Mouse (Mus musculus) lung, adult 2 months (tissue): ENCODE data around the gene Trp53inp2. TPM values are rescaled to one million over a fixed set of nuclear protein-coding genes. Genes with fewer than 3 reads are reported as not detected.

ENCODE experiments used
- DNase-seq: peaks from one replicate; pipeline ENCODE4 v3.0.0; 2022
- H3K4me1 ChIP-seq: fragments of 200-500 bp; 2 replicates; pipeline ENCODE4 v1.6.1; 2011; ENCODE audit warnings: low read length; ENCODE audit not compliant: control insufficient read depth, insufficient read depth
- H3K4me3 ChIP-seq: fragments of 200-500 bp; replicated peaks from 2 replicates; pipeline ENCODE3; 2011; ENCODE audit warnings: low read depth, mild to moderate bottlenecking, control low read depth, low read length; ENCODE audit errors: extremely low read depth
- CTCF ChIP-seq: fragments of 200-500 bp; IDR thresholded peaks from 2 replicates; pipeline ENCODE4 v1.5.1; 2011; ENCODE audit warnings: mild to moderate bottlenecking, low read length, control low read depth; ENCODE audit not compliant: insufficient read depth
- POLR2A ChIP-seq: fragments of 200-500 bp; IDR thresholded peaks from 2 replicates; pipeline ENCODE4 v1.6.1; 2011; ENCODE audit warnings: low read depth, mild to moderate bottlenecking, control low read depth, low read length, borderline replicate concordance; ENCODE audit errors: extremely low read depth
- WGBS: fragments of 180-500 bp; shearing (Covaris S2); methylation state at CpG from one replicate; pipeline ENCODE4 v1.1.7; 2018; 5-methylcytosine and 5-hydroxymethylcytosine counted together
- polyA plus RNA-seq: library from polyadenylated mRNA; depleted of rRNA; stranded (reverse); fragments of >200 nt; gene quantifications from 2 replicates; pipeline ENCODE4 v1.2.3, GENCODE M21; 2012

The Trp53inp2 gene
- polyA plus RNA-seq, 1 experiment: 184 TPM

DNA sequence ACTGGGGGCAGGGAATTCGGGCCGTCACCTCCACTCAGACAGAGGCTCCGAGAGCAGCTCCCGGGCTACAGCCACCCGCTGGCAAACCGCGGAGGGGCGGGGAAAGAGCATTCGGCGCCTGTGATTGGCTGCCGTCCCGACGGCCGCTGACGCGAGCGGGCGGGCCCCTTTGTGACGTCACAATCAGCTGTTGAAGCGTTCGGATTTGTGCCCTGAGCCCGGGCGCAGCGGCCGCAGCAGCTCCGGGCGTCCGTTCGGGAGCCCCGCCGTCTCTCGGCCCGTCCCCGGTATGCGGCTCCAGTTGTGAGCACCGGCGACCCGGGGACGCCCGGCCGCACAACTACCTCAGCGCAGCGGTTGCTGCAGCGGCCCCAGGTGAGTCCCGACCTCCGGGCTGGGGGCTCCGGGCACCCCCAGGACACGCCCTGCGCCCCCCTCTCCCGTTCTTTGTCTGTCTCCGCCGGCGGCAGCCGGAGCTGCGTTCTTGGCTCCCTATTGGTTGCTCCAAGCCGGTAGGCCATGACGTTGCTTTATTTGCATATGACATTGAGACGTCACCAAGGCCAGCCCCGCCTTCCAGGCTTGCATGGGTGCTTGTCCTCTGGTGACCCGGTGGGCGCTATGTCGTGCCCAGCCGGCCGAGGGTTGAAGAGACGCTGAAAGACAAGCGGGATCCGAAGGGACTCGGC is 928 bp downstream of the Trp53inp2 start:
- WGBS: under 1% methylated on average over 68 of the region's 68 CpGs
- TF ChIP-seq CTCF (no peak), POLR2A (peak; percentile 88; the same call in 1 of the 2 replicates)

DNA sequence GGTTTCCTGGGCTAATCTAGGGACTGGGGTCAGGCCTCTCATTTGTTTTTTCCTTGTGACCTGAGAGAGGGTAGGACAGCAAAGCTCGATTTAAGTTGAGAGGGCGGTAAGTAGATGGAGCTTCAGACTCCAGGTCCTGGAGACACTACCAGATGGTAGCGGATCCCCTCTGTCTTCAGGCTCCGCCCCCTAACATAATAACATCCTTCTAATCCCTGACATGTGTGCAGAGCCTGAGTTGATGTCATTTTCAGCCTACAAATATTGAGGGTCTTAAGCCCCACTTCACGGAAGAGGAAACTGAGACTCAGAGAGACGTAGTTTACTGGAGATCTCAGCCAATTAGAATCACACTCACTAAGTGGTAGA is 1.5 kb downstream of the Trp53inp2 start:
- WGBS: 10% methylated on average over 6 of the region's 6 CpGs
- Histone ChIP-seq H3K4me3 (peak overlapping the region; percentile 72), H3K4me1 (peaks cover 6% of the 10 kb centered on the region)
- TF ChIP-seq CTCF (no peak), POLR2A (no peak)
- no peak for DNase-seq

More for the DNA sequence above, 928 bp downstream of the Trp53inp2 start:
- H3K4me1 ChIP-seq: peaks cover 6% of the 10 kb centered on the region
- peak; percentile 99 for DNase-seq
- H3K4me3 ChIP-seq: peak overlapping the region; percentile 72

DNA sequence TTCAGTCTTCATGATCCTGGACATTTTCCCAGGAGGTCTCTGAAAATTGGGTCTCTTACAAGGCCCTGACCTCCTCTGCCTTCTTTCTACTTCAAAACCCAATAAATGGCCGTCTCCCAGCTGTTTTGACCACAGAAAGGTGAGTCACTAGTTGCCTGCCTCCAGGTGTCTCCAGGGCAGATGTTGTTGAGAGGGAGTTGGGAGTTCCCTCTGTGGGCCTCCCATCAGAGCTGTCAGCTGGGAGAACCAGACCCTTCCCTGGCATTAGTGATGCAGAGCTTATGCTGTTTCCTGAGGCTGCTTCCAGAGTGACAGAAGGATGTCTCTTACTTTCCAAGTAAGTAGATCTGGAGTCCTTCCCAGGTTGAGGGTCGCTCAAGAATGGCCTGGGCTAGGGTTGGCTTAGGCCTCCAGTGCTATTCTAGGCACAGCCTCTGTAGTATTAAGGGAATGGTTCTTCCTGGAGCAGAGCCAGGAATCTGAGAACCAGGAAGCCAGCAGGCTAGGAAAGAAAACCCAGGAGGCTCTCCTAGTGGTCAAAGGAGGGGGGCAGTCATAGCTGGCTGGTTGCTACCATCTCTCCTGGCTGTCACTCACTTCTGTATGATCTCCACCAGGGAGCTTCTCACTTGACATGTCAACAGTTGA is 2.1 kb downstream of the Trp53inp2 start:
- 40% methylated on average over 2 of the region's 2 CpGs for WGBS
- H3K4me3 ChIP-seq: peak overlapping the region; percentile 9
- DNase-seq: peak; percentile 28
- H3K4me1 ChIP-seq: peaks cover 6% of the 10 kb centered on the region
- TF ChIP-seq POLR2A (no peak), CTCF (peak; percentile 18; the same call in 1 of the 2 replicates)

DNA sequence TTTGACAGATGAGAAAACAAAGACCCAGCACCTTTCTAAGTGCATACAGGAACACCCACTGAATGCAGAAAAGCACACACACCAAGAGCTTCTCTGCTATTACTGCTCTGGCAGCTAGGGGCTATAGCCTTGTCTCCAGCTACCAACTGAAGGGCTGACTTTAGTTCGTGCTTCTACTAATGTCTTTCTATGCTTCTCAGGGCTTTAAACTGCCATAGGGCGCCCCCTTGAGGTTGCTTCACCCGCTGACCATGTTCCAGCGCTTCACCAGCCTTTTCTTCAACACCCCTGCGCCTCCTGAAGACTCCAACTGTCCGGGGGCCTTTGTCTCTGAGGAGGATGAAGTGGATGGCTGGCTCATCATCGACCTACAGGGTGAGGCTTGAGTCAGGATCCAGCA is 4.2 kb downstream of the Trp53inp2 start:
- WGBS: 19% methylated on average over 7 of the region's 7 CpGs
- peak; percentile 84 for DNase-seq
- no peak for TF ChIP-seq POLR2A
- TF ChIP-seq CTCF: peak; percentile 74
- Histone ChIP-seq H3K4me3 (no peak overlapping the region), H3K4me1 (peaks cover 6% of the 10 kb centered on the region)

DNA sequence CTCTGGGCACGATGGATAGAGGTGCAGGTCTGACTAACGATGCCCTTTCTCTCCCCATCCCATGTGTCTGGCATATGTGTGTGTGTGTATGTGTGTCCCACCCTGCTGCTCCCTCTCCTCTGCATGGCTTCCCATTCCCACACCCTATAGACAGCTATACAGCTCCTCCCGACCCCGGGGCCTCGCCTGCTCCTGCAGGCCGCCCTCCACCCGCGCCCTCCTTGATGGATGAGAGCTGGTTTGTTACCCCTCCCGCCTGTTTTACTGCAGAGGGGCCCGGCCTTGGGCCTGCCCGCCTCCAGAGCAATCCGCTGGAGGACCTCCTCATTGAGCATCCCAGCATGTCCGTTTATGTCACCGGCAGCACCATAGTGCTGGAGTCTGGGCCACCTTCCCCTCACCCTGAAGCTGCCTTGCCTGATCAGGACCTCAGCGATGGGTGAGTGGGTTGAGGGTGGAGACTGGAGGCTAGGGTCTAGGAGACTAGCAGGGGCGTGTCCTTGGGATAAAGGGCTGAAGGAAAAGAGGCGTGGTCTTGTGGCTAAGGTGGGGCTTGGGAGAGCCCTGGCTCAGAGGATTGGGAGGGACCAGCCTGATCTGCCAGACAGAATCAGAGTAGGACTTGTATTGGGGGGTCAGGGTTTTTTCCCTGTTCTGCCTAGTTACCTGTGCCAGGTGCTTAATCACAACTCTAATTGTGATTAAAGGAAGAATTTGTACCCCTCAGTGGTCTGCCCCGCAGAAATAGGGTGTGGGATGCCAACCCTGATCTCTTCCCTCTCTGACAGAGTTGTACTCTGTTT is 5.1 kb downstream of the Trp53inp2 start:
- 67% methylated on average over 18 of the region's 18 CpGs for WGBS
- no peak for TF ChIP-seq CTCF
- no peak overlapping the region for H3K4me3 ChIP-seq
- DNase-seq: no peak
- peaks cover 6% of the 10 kb centered on the region for H3K4me1 ChIP-seq

DNA sequence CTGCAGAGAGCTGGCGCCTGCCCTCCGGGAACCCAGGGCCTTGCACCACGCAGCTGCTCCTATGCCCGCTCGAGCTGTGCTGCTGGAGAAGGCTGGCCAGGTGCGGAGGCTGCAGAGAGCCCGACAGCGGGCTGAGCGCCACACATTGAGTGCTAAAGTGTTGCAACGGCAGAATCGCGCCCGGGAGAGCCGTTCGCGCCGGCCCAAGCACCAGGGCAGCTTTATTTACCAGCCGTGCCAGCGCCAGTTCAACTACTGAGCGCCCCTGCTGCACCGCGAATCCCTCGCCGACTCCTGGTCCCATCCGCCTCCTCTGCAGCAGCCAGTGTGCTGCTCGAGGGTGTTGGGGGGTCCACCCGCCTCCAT is 5.7 kb downstream of the Trp53inp2 start:
- Histone ChIP-seq H3K4me1 (peaks cover 6% of the 10 kb centered on the region), H3K4me3 (no peak overlapping the region)
- 43% methylated on average over 27 of the region's 27 CpGs for WGBS
- TF ChIP-seq CTCF (no peak), POLR2A (no peak)
- no peak for DNase-seq

DNA sequence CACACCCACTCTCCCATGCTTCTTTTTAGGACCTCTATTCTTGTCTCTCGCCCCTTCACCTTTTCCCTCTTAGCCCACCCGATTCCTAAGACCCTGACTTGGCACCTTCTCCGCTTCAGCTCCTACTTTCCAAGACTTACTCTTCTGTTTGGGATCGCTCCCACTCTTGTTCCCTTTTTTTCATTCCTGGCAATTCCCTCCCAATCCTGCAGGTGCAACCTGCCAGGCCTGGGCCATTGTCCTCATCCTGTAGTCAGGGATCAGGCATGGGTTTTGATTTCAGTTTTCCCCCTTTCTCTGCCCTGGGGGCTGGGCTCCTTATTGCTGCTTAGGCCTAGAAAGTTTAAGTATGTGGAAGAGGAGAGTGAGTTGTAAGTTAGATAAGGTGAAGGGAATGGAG is 6.2 kb downstream of the Trp53inp2 start:
- TF ChIP-seq CTCF: no peak
- TF ChIP-seq POLR2A: no peak
- Histone ChIP-seq H3K4me1 (peaks cover 6% of the 10 kb centered on the region), H3K4me3 (no peak overlapping the region)
- DNase-seq: no peak
- 82% methylated on average over 4 of the region's 4 CpGs for WGBS

DNA sequence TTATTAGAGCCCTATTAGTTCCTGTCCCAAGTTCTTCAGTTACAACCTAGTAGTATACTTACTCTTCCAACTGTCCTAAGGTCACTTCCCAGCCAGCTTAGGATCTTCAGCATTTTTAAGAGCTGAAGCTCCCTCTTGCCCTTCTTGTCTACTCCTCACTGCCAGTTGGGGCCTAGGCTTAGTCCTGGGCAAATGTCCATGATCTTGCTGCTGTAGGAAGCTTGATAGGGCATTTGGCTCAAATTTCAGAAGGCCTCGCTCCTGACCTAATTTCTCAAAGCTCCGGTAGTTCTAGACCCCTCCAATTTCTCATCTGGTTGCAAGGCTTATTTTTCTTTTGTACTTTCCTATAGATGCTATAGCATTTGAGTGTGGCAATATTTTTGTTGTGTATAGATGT is 7.7 kb downstream of the Trp53inp2 start:
- WGBS: 72% methylated on average over 2 of the region's 2 CpGs
- H3K4me1 ChIP-seq: no peaks in the 10 kb centered on the region; the same call in 1 of the 2 replicates
- H3K4me3 ChIP-seq: no peak overlapping the region
- no peak for TF ChIP-seq CTCF
- no peak for DNase-seq

DNA sequence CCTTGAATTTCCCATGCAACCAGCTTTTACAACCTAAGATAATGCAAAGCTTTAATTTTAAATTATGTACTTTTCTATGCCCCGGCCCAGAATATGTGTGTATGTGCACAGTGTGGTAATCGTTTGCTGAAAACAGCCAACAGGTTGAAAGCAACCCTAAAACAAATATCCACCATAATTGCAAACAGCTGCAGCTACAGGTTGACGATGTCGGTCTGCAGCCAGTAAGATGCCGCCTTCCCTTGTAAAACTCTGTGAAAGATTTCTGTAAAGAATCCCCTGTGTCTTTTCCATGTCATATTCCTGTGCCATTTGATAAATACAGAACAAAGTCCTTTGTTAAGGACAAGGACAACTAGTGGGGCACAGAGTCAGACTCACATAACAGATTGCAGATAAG is 13.7 kb downstream of the Trp53inp2 start:
- 91% methylated on average over 5 of the region's 5 CpGs for WGBS
- H3K4me1 ChIP-seq: no peaks in the 10 kb centered on the region
- TF ChIP-seq POLR2A (no peak), CTCF (no peak)
- no peak overlapping the region for H3K4me3 ChIP-seq
- no peak for DNase-seq

DNA sequence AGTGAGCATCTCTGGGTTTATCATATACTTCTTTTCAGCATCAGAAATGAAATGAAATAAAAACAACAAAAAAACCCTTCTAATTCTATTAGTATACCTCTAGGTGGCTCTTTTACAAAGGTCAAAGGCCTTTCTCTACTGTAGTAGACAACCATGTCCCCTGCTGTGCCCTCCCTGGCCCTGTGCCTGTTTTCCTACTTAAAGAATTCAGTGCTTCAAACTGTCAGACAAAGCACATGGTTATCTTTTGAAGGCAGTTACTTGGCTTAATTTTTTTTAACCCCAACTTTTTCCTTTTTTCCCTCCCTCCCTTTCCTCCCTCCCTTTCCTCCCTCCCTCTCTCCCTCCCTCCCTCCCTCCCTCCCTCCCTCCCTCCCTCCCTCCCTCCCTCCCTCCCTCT is 19.4 kb downstream of the Trp53inp2 start:
- Histone ChIP-seq H3K4me1 (no peaks in the 10 kb centered on the region), H3K4me3 (no peak overlapping the region)
- no peak for TF ChIP-seq CTCF
- no peak for TF ChIP-seq POLR2A
- no peak for DNase-seq
